Mouse (Mus musculus) heart, postnatal 0 days (tissue): ENCODE measurements around the gene Mov10.

Source experiments
- CTCF ChIP-seq: IDR thresholded peaks from 2 replicates; pipeline ENCODE4 v1.5.1; 2016; ENCODE audit warnings: antibody characterized with exemption, control low read depth, low read depth
- EP300 ChIP-seq: IDR thresholded peaks from 2 replicates; pipeline ENCODE4 v1.6.1; 2016; ENCODE audit warnings: antibody characterized with exemption, low read depth

DNA sequence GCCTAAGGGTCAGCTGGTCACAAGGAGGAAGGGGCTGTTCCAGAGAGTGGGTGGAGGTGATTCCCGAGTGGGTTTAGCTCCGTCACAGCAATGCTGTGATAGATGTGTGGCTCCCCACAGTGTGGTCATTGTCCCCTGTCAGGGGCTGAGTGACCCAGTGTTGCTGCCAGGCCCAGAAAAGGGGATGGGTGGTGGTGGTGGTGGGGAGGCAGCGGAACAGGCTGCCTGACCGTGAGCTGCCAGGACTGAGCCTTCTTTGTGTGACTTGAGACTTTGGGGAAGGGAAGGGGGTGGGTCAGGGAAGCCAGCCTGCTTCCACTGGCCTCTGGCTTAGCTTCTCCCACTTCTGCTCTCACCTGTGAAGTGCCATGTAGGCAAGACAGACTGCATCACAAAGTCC, 27.3 kb downstream of the Mov10 start:
- no peak for TF ChIP-seq CTCF
- no peak for TF ChIP-seq EP300
